Mouse (Mus musculus) heart, adult 2 months (tissue): ENCODE data around the gene Zfp74.

Source experiments
- CTCF ChIP-seq: fragments of 200-600 bp; IDR thresholded peaks from 2 replicates; pipeline ENCODE4 v1.8.1; 2022; ENCODE audit warnings: antibody characterized with exemption, mild to moderate bottlenecking, moderate library complexity
- EP300 ChIP-seq: fragments of 200-500 bp; IDR thresholded peaks from 2 replicates; pipeline ENCODE4 v1.6.1; 2011; ENCODE audit warnings: low read depth, low read length, control low read depth; ENCODE audit not compliant: insufficient read depth
- POLR2A ChIP-seq: fragments of 200-500 bp; IDR thresholded peaks from 2 replicates; pipeline ENCODE4 v1.6.1; 2011; ENCODE audit warnings: mild to moderate bottlenecking, low read depth, low read length, control low read depth; ENCODE audit not compliant: insufficient read depth

- TF ChIP-seq POLR2A, result no peak
- no peak for TF ChIP-seq CTCF
- no peak for TF ChIP-seq EP300
Observed at GRCm38 (mm10) chr7:29983340-29983689, 29.4 kb upstream of the Zfp74 start.
